10 mouse cellular contexts compared by ENCODE assay signal in the genomic region with DNA sequence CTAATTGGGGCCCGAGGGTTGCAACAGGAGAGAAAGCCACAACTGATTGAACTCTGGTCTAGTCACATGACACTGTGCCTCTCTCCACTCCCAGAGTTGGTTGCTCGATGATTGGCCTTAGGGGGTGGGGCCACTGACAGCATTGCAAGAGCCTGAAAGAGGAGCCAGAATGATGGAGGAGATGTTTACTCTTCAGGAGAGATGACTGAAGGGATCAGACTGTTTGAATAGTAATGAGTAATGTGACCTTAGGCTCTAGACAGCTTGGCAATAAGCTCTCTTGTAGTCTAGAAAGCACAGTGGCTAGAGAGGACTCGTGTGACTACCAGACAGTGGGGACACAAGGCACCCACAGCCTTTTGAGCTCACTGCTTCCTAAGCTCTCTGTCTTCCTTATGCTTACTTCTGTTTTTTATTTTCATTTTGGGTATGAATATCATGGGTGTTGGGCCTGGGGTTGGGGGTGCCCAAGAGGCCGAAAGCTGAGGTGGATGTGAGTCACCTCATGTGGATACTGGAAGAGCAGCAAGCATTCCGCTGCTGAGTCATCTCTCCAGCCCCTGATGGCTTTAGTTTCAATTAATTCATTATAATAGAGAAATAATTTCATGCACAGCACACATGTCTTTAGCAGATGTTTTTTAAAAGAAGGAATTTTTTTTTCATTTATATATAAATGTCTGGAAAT.
DNase-seq lines count a peak whose midpoint lies in the region; ATAC-seq and TF ChIP-seq lines count a peak whose summit lies in the region.
"Had no signal": no experiment of that assay in that cellular context is flagged by ENCODE, and none has a peak within 500 bp of the region (broad histone marks: within the 10 kb centered on the region; RNA-seq: fewer than 3 reads in every experiment).

No protein-coding gene starts in this region.

- H3K4me1 ChIP-seq in forebrain, embryonic 11.5 days (replicated peaks; ENCODE audit: control insufficient read depth, insufficient read depth, low read length) = 0 out of 2 replicates have a peak, but pooled peaks cover 1% of the 10 kb centered on the region
- H3K4me1 ChIP-seq in forebrain, embryonic 12.5 days = peaks cover 6% of the 10 kb centered on the region; the same call in 1 of the 2 replicates

- H3K27me3 ChIP-seq in forebrain, embryonic 11.5 days (ENCODE audit: control insufficient read depth, insufficient read depth, low read length) = no peaks in the 10 kb centered on the region
- no peaks in the 10 kb centered on the region for H3K27me3 ChIP-seq in forebrain, embryonic 12.5 days
- no peaks in the 10 kb centered on the region for H3K27me3 ChIP-seq in C2C12 (ENCODE audit: control insufficient read depth, insufficient read depth, insufficient read length)

- WGBS in forebrain, embryonic 11.5 days = 68% methylated on average over 5 of the region's 5 CpGs
- WGBS in forebrain, embryonic 12.5 days = 66% methylated on average over 5 of the region's 5 CpGs

- H3K79me3 ChIP-seq in C2C12 (ENCODE audit: low read depth) = peaks cover 1% of the 10 kb centered on the region

- H3K9ac ChIP-seq in forebrain, embryonic 11.5 days (ENCODE audit: low read length) = no peak overlapping the region
- no peak overlapping the region for H3K9ac ChIP-seq in forebrain, embryonic 12.5 days

- peak; percentile 26 for DNase-seq in forebrain, embryonic 11.5 days (ENCODE audit: low spot score)
- peak; percentile 37 for DNase-seq in lung, postnatal 10 days
- DNase-seq in testis, postnatal 10 days (ENCODE audit: low spot score) = no peak
- DNase-seq in cerebellum, postnatal 4 days (ENCODE audit: low spot score in 2 of 2) = no peak
- no peak for DNase-seq in cerebellum, adult 11 months

- H3K4me2 ChIP-seq in forebrain, embryonic 11.5 days (ENCODE audit: low read depth, low read length, severe bottlenecking) = no peak overlapping the region
- H3K4me2 ChIP-seq in forebrain, embryonic 12.5 days = no peak overlapping the region

- no peak overlapping the region for H3ac ChIP-seq in C2C12 (ENCODE audit: control insufficient read depth, insufficient read length, low read depth)

- no peak overlapping the region for H3K4me3 ChIP-seq in forebrain, embryonic 11.5 days (ENCODE audit: low read depth, low read length)
- H3K4me3 ChIP-seq in forebrain, embryonic 12.5 days (replicated peaks) = no peak overlapping the region
- no peak overlapping the region for H3K4me3 ChIP-seq in C2C12 (ENCODE audit: insufficient read depth, poor library complexity, severe bottlenecking)

- TF ChIP-seq CTCF in C2C12 (IDR thresholded peaks at IDR 0.05; ENCODE audit: control insufficient read depth, insufficient read depth, insufficient read length) = no peak

- H3K79me2 ChIP-seq in C2C12 (ENCODE audit: control insufficient read depth, insufficient read depth) = no peaks in the 10 kb centered on the region

- no peak for ATAC-seq in forebrain, embryonic 11.5 days (replicated peaks; ENCODE audit: low FRiP score)
- ATAC-seq in forebrain, embryonic 12.5 days (ENCODE audit: low FRiP score) = no peak; the same call in 1 of the 2 replicates
- peak; percentile 46; the same call in 1 of the 2 replicates for ATAC-seq in common myeloid progenitor, adult 5-6 weeks (replicated peaks; ENCODE audit: low read depth, poor library complexity, severe bottlenecking)
- ATAC-seq: forebrain, embryonic 16.5 days had no signal

- H3K36me3 ChIP-seq in forebrain, embryonic 11.5 days (ENCODE audit: control insufficient read depth, insufficient read depth, low read length) = peaks cover 2% of the 10 kb centered on the region; the same call in 1 of the 2 replicates
- peaks cover 58% of the 10 kb centered on the region for H3K36me3 ChIP-seq in forebrain, embryonic 12.5 days (replicated peaks)
- H3K36me3 ChIP-seq in C2C12 (ENCODE audit: control insufficient read depth, insufficient read depth) = peaks cover 20% of the 10 kb centered on the region

- H3K9me3 ChIP-seq in forebrain, embryonic 11.5 days (ENCODE audit: control insufficient read depth, low read length) = no peaks in the 10 kb centered on the region
- H3K9me3 ChIP-seq in forebrain, embryonic 12.5 days = no peaks in the 10 kb centered on the region

- no peak overlapping the region for H3K27ac ChIP-seq in forebrain, embryonic 11.5 days (ENCODE audit: low read depth, low read length)
- H3K27ac ChIP-seq in forebrain, embryonic 12.5 days = no peak overlapping the region
- H3K27ac ChIP-seq: kidney, postnatal 0 days had no signal

TF ChIP-seq in C2C12, 6 proteins besides CTCF, POLR2A, EP300 and RAD21:
- no peak for TF ChIP-seq MYOG (IDR thresholded peaks at IDR 0.05; ENCODE audit: control insufficient read depth, extremely low read depth, insufficient read length)
- peak; percentile 93 for TF ChIP-seq FOSL1 (IDR thresholded peaks at IDR 0.05; ENCODE audit: insufficient read depth, low read length, poor library complexity, severe bottlenecking)
- peak; percentile 93 for TF ChIP-seq USF1 (IDR thresholded peaks at IDR 0.05; ENCODE audit: low read depth)
- TF ChIP-seq MYOD1 (IDR thresholded peaks at IDR 0.05; ENCODE audit: control insufficient read depth, insufficient read length, low read depth) = peak; percentile 31
- TF ChIP-seq MAX (IDR thresholded peaks at IDR 0.05) = peak; percentile 8
- TF ChIP-seq CEBPB (IDR thresholded peaks at IDR 0.05; ENCODE audit: low read depth) = peak; percentile 35

Comparison
In these comparisons a context has a peak if more than half of its experiments do, and no peak if none do; other contexts are left out.
1. DNase-seq: peak in forebrain, embryonic 11.5 days (single experiment) and lung, postnatal 10 days (single experiment); none in testis, postnatal 10 days (single experiment), cerebellum, postnatal 4 days (0 of 2) and cerebellum, adult 11 months (single experiment).